Mouse (Mus musculus) limb, embryonic 12.5 days (tissue): ENCODE results near the gene Tmx4. TPM values are rescaled to one million over a fixed set of nuclear protein-coding genes. Genes with fewer than 3 reads are reported as not detected.
"Not testable (repeated sequence)": the region's sequence is repeated elsewhere in the genome, so short reads cannot be mapped to it uniquely, and the experiment has no call there.

Experiments
- ATAC-seq: fragments of 200-750 bp; cut with Nextera tagmentation; 2 replicates; pipeline ENCODE4 v1.8.0; 2017; ENCODE audit warnings: low read depth, moderate TSS enrichment; ENCODE audit not compliant: insufficient number of reproducible peaks, insufficient read depth, low FRiP score, low TSS enrichment
- H3K27ac ChIP-seq: fragments of 300-500 bp; sonication (generic); 2 replicates; pipeline ENCODE4 v1.5.1; 2016; ENCODE audit warnings: mild to moderate bottlenecking, moderate library complexity
- H3K27me3 ChIP-seq: fragments of 300-500 bp; sonication (generic); 2 replicates; pipeline ENCODE4 v1.6.1; 2016; ENCODE audit warnings: mild to moderate bottlenecking, moderate library complexity
- H3K36me3 ChIP-seq: fragments of 300-500 bp; sonication (generic); 2 replicates; pipeline ENCODE4 v1.6.1; 2016; ENCODE audit warnings: mild to moderate bottlenecking, moderate library complexity
- H3K4me1 ChIP-seq: fragments of 300-500 bp; sonication (generic); replicated peaks from 2 replicates; pipeline ENCODE4 v1.6.1; 2016
- H3K4me2 ChIP-seq: fragments of 300-500 bp; sonication (generic); 2 replicates; pipeline ENCODE4 v1.6.1; 2016; ENCODE audit warnings: mild to moderate bottlenecking, moderate library complexity
- H3K4me3 ChIP-seq: fragments of 300-500 bp; sonication (generic); replicated peaks from 2 replicates; pipeline ENCODE4 v1.5.1; 2016; ENCODE audit warnings: mild to moderate bottlenecking
- H3K9ac ChIP-seq: fragments of 300-500 bp; sonication (generic); replicated peaks from 2 replicates; pipeline ENCODE4 v1.6.1; 2016; ENCODE audit warnings: mild to moderate bottlenecking, moderate library complexity
- H3K9me3 ChIP-seq: fragments of 300-500 bp; sonication (generic); 2 replicates; pipeline ENCODE4 v1.6.1; 2016; ENCODE audit warnings: mild to moderate bottlenecking, moderate library complexity
- WGBS: fragments of 180-500 bp; shearing (Covaris S2); methylation state at CpG from one replicate; pipeline ENCODE4 v1.1.7; 2016; 5-methylcytosine and 5-hydroxymethylcytosine counted together
- polyA plus RNA-seq: library from polyadenylated mRNA; unstranded; fragments of >200 nt; fragmentation: Nextera tagmentation; extraction: Ambion mirVana; gene quantifications from 2 replicates; pipeline ENCODE4 v1.2.1, GENCODE M21; 2016

Gene Tmx4
- polyA plus RNA-seq, 1 experiment from 2014 or later, result 25.5 TPM

GRCm38 (mm10) chr2:134645752-134646151 lies 1.8 kb upstream of the Tmx4 start:
- peaks cover 16% of the 10 kb centered on the region for H3K4me1 ChIP-seq
- no peak for ATAC-seq
- H3K36me3 ChIP-seq, result no peaks in the 10 kb centered on the region
- no peak overlapping the region for H3K9ac ChIP-seq
- no peak overlapping the region for H3K4me3 ChIP-seq
- H3K27me3 ChIP-seq, result no peaks in the 10 kb centered on the region
- no peak overlapping the region for H3K27ac ChIP-seq
- H3K9me3 ChIP-seq, result no peaks in the 10 kb centered on the region
- WGBS, result 66% methylated on average over 3 of the region's 3 CpGs
- no peak overlapping the region for H3K4me2 ChIP-seq

GRCm38 (mm10) chr2:134645166-134645565 lies 1.2 kb upstream of the Tmx4 start:
- Histone ChIP-seq H3K9ac (no peak overlapping the region), H3K27ac (peak overlapping the region; percentile 98; the same call in 1 of the 2 replicates), H3K9me3 (no peaks in the 10 kb centered on the region), H3K4me3 (no peak overlapping the region), H3K4me1 (peaks cover 16% of the 10 kb centered on the region), H3K4me2 (no peak overlapping the region), H3K27me3 (no peaks in the 10 kb centered on the region), H3K36me3 (no peaks in the 10 kb centered on the region)
- 59% methylated on average over 4 of the region's 4 CpGs for WGBS
- ATAC-seq, result no peak

GRCm38 (mm10) chr2:134644301-134644912 lies 462 bp upstream of the Tmx4 start:
- H3K36me3 ChIP-seq, result no peaks in the 10 kb centered on the region; the same call in 1 of the 2 replicates
- no peak; the same call in 1 of the 2 replicates for ATAC-seq
- no peaks in the 10 kb centered on the region for H3K9me3 ChIP-seq
- no peak overlapping the region for H3K9ac ChIP-seq
- peaks cover 16% of the 10 kb centered on the region for H3K4me1 ChIP-seq
- H3K4me2 ChIP-seq, result peak overlapping the region; percentile 67
- H3K27ac ChIP-seq, result peak overlapping the region; percentile 98
- no peaks in the 10 kb centered on the region for H3K27me3 ChIP-seq
- H3K4me3 ChIP-seq, result peak overlapping the region; percentile 79; the same call in 1 of the 2 replicates
- WGBS, result 36% methylated on average over 6 of the region's 6 CpGs

- ATAC-seq, result no peak
- H3K4me2 ChIP-seq, result peak overlapping the region; percentile 9; the same call in 1 of the 2 replicates
- no peaks in the 10 kb centered on the region for H3K9me3 ChIP-seq
- no peaks in the 10 kb centered on the region for H3K27me3 ChIP-seq
- H3K4me3 ChIP-seq, result no peak overlapping the region
- no peak overlapping the region for H3K27ac ChIP-seq
- peaks cover 16% of the 10 kb centered on the region for H3K4me1 ChIP-seq
- peaks cover 6% of the 10 kb centered on the region; the same call in 1 of the 2 replicates for H3K36me3 ChIP-seq
- H3K9ac ChIP-seq, result no peak overlapping the region
These were observed 1.6 kb downstream of the Tmx4 start for GRCm38 (mm10) chr2:134642377-134642776.

GRCm38 (mm10) chr2:134641372-134641771 lies 2.6 kb downstream of the Tmx4 start:
- Histone ChIP-seq H3K4me3 (no peak overlapping the region), H3K36me3 (peaks cover 6% of the 10 kb centered on the region; the same call in 1 of the 2 replicates), H3K4me1 (peaks cover 16% of the 10 kb centered on the region), H3K27me3 (no peaks in the 10 kb centered on the region), H3K9ac (no peak overlapping the region), H3K27ac (no peak overlapping the region), H3K4me2 (no peak overlapping the region), H3K9me3 (no peaks in the 10 kb centered on the region)
- no peak for ATAC-seq
- 93% methylated on average over 5 of the region's 5 CpGs for WGBS

- H3K4me1 ChIP-seq, result peaks cover 16% of the 10 kb centered on the region
- no peak for ATAC-seq
- peaks cover 6% of the 10 kb centered on the region; the same call in 1 of the 2 replicates for H3K36me3 ChIP-seq
- no peaks in the 10 kb centered on the region for H3K9me3 ChIP-seq
- H3K4me3 ChIP-seq, result no peak overlapping the region
- WGBS, result 84% methylated on average over 1 of the region's 1 CpGs
- H3K9ac ChIP-seq, result no peak overlapping the region
- H3K27me3 ChIP-seq, result no peaks in the 10 kb centered on the region
- H3K4me2 ChIP-seq, result no peak overlapping the region
- no peak overlapping the region for H3K27ac ChIP-seq
These were observed 3.5 kb downstream of the Tmx4 start for GRCm38 (mm10) chr2:134640398-134640797.

- 95% methylated on average over 2 of the region's 2 CpGs for WGBS
- H3K4me2 ChIP-seq, H3K27ac ChIP-seq, ATAC-seq, H3K27me3 ChIP-seq, H3K9me3 ChIP-seq, H3K4me3 ChIP-seq, H3K4me1 ChIP-seq, H3K9ac ChIP-seq, H3K36me3 ChIP-seq: not testable (repeated sequence)
These were observed 15.4 kb downstream of the Tmx4 start for GRCm38 (mm10) chr2:134628541-134628940.

GRCm38 (mm10) chr2:134604935-134605334 lies 39.0 kb downstream of the Tmx4 start:
- Histone ChIP-seq H3K4me2 (no peak overlapping the region), H3K9me3 (0 out of 2 replicates have a peak, but pooled peaks cover 4% of the 10 kb centered on the region), H3K4me3 (no peak overlapping the region), H3K27me3 (no peaks in the 10 kb centered on the region), H3K9ac (no peak overlapping the region), H3K36me3 (peaks cover 10% of the 10 kb centered on the region; the same call in 1 of the 2 replicates), H3K27ac (no peak overlapping the region), H3K4me1 (no peaks in the 10 kb centered on the region)
- no peak for ATAC-seq

- Histone ChIP-seq H3K27ac (no peak overlapping the region), H3K4me2 (no peak overlapping the region), H3K9me3 (no peaks in the 10 kb centered on the region), H3K4me3 (no peak overlapping the region), H3K27me3 (no peaks in the 10 kb centered on the region), H3K4me1 (no peaks in the 10 kb centered on the region), H3K9ac (no peak overlapping the region), H3K36me3 (0 out of 2 replicates have a peak, but pooled peaks cover 10% of the 10 kb centered on the region)
- ATAC-seq, result no peak
- 94% methylated on average over 6 of the region's 6 CpGs for WGBS
These were observed 52.8 kb downstream of the Tmx4 start for GRCm38 (mm10) chr2:134591081-134591694.

GRCm38 (mm10) chr2:134585243-134585642 lies 58.7 kb downstream of the Tmx4 start:
- no peak overlapping the region for H3K9ac ChIP-seq
- no peaks in the 10 kb centered on the region for H3K9me3 ChIP-seq
- WGBS, result 83% methylated on average over 4 of the region's 4 CpGs
- no peaks in the 10 kb centered on the region for H3K4me1 ChIP-seq
- no peaks in the 10 kb centered on the region for H3K36me3 ChIP-seq
- no peak overlapping the region for H3K4me3 ChIP-seq
- no peak overlapping the region for H3K27ac ChIP-seq
- no peak overlapping the region for H3K4me2 ChIP-seq
- H3K27me3 ChIP-seq, result no peaks in the 10 kb centered on the region
- ATAC-seq, result no peak

GRCm38 (mm10) chr2:134559422-134559821 lies 84.5 kb downstream of the Tmx4 start:
- Histone ChIP-seq H3K9me3 (peaks cover 12% of the 10 kb centered on the region), H3K4me1 (no peaks in the 10 kb centered on the region), H3K36me3 (no peaks in the 10 kb centered on the region), H3K4me3 (no peak overlapping the region), H3K9ac (no peak overlapping the region), H3K27me3 (no peaks in the 10 kb centered on the region), H3K4me2 (no peak overlapping the region), H3K27ac (no peak overlapping the region)
- no peak for ATAC-seq
- 88% methylated on average over 3 of the region's 3 CpGs for whole genome bisulfite sequencing
